Mouse (Mus musculus) adrenal gland (tissue): Measurements from ENCODE around the gene Tacc3.

Experiments
- intact Hi-C: fragments of 180-260 bp; cut with DNase I; formaldehyde crosslinking; loops from one replicate; pipeline ENCODE4 v1.15.1; 2025

The Tacc3 gene

DNA sequence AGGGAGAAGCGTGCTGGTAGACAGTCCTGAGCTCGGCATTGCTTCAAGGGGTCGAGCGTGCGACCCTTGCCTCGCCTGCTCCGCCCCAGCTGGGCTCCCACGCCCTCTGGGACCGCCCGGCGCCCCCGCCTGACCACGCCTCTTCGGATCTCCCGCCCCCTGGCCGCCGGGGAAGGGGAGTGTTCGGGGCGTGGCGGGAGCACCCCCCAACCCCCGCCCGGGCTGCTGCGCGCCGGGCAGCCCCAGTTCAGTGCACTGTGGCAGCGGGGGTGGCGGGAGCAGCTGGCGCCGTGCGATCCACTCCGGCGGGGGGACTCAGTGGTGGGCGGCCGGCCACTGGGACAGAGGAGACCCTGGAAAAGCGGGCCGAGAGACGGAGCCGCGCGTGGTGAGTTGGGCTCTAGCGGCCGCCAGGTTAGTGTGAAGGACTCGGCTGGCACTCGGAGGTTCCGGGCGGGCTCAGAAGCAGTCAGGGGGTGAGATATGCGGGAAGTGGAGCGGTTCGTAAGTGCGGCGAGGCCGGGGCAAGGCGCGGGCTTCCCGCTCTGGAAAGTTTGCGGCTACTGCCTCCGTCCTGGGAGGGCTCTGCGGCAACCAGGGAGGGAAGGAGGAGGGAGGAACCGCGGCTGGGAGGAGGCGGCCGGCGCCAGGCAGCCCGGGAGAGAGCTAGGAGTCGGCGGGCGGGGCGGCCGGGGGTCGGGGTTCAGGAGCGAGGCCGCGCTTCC is 63.8 kb downstream of the Tacc3 start, which contains the start of gene Fgfr3:
Gene Fgfr3 (plus strand): TSS at position 134 of the 725 bp plus-strand sequence.
- intact Hi-C loops, result no loop called here

DNA sequence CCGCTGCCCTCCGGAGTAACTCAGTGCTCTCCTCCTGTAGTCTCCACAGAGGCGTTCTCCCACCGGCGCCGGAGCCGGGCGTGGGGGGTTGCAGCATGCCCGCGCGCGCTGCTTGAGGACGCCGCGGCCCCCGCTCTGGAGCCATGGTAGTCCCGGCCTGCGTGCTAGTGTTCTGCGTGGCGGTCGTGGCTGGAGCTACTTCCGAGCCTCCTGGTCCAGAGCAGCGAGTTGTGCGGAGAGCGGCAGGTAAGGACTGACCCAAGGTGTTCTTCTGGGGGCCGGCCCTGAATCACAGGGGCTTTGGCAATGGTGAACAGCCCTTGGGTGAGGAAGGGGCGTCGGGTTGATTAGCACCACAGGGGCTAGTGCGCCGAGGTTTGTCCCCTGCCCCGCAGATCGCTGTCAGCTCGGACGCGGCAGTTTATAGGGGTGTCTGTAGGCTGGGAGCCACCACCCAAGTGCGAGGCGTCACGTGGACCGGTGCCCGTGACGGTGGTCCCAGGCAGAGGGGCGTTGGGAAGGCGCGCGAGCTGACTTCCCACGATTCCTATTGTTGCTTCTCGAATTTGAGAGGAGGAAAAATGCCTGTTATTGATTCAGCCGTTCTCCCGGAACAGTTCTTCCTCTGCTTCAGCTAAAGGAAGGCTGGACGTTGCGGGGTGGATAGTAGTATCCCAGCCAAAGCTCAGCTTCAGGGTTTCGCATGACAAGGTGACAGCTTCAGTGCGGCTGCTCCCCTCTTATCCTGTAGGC is 64.5 kb downstream of the Tacc3 start:
- intact Hi-C loops, result no loop called here

DNA sequence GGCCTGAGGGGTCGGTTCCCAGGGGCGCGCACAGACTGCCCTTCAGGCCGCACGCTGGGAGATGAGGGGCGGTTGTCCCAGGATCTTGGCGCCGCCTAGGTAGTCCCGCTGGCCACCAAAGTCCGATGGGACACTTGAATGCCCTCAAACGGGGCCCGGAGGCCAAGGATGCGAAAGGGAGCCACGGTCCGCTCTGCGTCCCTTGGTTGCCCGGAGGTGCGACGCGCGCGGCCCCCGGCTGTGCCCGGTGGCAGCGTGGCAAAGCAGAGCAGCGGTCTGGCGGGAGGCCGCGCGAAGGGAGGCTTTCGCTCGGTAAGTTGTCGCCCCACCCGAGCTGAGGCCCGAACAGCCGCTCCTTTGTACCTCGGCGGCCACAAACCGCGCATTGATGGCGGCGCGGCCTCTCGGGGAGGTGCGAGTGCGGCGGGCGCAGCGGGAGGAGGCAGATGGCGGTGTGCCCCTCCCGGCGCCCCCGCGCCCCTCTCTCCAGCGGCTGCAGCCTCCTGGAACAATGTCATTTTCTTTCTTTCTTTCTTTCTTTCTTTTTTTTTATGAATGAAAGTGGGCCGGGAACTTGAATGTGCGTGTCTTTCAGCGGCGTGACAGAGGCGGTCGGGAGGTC is 65.2 kb downstream of the Tacc3 start:
- intact Hi-C loops, result no loop called here

DNA sequence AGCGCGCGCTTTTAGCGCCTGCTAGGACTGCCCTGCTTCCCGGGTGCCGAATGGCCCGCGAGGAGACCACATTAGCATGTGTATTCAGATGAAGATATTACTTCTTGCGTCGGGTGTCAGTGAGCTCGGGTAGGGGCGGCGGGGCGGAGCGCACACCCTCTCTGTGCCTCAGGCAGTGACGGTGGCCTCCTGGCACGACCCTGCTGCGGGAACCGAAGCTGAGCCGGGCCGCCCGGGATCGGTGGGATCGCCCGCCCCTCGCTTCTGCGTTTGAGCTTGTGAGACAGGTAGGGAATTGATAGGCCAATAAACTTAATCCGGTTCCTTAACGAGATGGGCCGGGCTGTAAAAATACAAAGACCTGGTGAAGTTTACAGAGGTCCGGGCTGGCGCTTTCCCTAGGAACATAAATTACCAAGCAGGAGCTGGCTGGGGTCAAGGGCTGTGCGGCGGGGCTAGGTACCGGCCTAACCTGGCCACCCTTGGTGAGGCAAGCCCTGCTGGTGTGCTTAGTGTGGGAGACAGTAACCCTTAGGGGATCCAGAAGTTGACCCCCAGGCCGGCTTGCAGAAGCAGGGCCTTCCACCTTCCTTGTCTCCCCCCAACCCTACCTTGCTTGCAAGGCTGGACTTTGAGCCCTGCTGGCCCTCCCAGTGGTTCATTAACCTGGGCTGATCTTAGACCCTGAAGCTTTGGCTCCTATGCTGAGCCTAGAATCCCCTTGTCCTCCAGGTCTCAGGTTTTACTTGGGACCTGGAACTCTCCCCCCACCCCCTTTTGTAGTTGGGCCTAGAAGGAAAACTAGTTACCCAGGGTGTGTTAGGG is 65.9 kb downstream of the Tacc3 start:
- intact Hi-C loops, result no loop called here

DNA sequence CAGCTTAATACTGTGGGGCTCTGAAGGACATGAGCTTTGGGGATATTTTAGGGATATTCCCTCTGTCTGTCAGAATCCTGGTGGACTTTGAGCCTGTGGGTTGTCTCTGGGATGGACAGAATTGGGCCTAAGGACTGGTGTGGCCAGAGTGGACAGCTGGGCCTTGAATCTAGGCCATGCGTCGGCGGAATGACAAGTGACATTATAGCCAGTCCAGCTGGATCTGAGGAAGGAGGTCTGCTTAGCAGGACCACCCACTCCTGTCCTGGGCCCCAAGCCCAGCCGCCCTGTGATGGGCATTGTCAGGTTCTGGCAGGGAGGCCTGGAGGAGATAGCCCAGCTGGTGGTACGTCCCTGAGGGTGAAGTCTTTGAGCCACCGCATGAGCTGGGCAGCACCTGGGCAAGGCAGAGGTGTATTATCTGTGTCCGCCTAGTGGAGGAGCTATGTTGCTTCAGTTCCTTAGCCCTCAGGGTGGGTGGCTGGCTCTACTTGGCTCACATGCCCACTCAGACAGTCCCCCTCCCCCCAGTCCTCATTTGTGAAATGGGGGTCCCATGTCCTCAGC is 68.2 kb downstream of the Tacc3 start:
- intact Hi-C loops, result no loop called here

DNA sequence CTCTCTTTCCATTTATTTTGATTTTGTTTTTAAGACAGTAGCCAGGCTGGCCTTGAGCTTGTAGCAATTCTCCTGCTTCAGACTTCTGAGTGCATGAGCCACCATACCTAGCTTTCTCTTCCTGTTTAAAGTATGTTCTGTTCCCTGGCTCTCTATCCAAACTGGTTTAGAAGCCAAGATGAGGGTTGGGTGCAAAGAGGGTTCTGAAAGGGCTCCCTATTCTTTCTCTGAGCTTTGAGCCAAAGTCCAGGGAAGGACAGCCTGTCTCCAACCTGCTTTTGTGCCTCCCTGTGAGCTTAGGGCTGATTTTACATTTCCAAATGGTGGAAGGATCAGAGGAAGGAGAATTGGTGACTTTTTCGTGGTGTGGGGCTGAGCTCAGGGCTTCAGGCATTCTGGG is 69.0 kb downstream of the Tacc3 start:
- intact Hi-C loops, result no loop called here
